Mouse (Mus musculus): ENCODE measurements at regions not wholly inside any gene's neighbourhood (a gene's known extent, or its start where the extent isn't known, plus 50 kb on each side); places are given as distances from the start of the nearest gene placed in this dataset.

DNA sequence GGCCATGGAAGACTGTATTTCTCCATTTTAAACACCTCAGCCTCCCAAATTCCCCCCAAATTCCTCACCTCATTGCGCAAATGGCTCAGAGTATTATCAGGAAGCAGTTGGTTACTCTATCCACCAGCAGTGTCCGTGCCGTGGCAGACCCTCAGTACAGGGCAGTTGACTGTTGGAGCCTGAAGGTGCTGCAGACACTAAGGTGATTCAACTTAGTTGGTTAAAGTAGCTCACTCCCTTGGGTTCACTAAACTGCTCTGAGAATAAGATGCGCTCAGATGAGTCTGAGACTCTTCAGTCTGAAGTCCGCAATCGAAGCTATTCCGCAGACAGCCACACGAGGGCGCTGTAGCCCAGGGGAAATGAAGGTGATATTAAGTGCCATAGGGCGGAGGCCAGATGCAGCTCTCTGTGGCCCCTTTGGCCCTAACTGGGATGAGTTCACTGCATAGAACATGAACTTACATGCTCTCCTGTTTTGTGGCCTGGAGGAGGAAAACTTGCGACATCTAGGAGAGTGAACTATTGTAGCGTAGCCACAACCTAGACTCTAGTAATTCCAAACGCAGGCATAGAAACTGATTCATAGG, 62.9 kb downstream of the Amer3 start:
- Histone ChIP-seq H3K4me2 (ENCODE audit: low read depth, low read length) (no peak overlapping the region), H3K4me3 (ENCODE audit: low read length) (no peak overlapping the region), H3K9ac (ENCODE audit: low read length) (no peak overlapping the region), H3K27me3 (ENCODE audit: control insufficient read depth, insufficient read depth, low read length) (no peaks in the 10 kb centered on the region), H3K27ac (ENCODE audit: low read length) (no peak overlapping the region), H3K4me1 (ENCODE audit: control insufficient read depth, insufficient read depth, low read length) (no peaks in the 10 kb centered on the region), H3K9me3 (replicated peaks; ENCODE audit: control insufficient read depth, low read length) (no peaks in the 10 kb centered on the region; the same call in 1 of the 2 replicates), H3K36me3 (ENCODE audit: control insufficient read depth, insufficient read depth) (no peaks in the 10 kb centered on the region)
- ATAC-seq (replicated peaks; ENCODE audit: extremely low read depth, insufficient read depth, low FRiP score) = no peak
- WGBS = 30% methylated on average over 13 of the region's 13 CpGs

DNA sequence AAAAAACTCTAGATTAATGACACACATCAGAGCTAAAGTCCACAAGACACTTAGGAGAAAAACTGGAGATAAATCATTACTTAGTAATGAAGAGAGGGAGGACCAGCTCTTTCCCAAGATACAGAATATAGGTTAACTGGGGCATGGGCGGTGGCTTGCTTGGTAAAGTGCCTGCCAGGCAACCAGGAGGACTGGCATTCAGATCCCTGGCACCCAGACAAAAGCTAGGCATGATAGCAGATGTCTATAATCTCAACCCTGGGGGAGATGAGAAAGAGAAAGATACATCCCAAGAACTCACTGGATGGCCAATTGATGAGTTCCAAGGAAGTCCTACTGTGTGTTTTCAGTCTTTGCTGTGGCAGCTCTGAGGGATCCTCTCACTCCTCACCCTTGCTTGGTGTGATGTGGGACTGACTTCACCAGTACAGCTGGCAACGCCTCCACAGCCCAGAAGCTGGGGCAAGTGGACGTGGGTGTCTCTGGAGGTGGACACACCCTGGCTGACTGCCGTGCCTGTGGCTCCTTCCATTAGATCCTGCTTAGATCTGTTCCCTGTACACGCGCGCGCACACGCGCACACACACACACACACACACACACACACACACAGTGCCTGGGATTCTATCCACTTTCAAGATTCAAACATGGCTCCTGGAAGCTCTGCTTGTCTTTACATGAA, 74.6 kb downstream of the Amer3 start:
- ATAC-seq (replicated peaks; ENCODE audit: extremely low read depth, insufficient read depth, low FRiP score) = no peak
- H3K27me3 ChIP-seq (ENCODE audit: control insufficient read depth, insufficient read depth, low read length) = no peaks in the 10 kb centered on the region
- no peak overlapping the region for H3K27ac ChIP-seq (ENCODE audit: low read length)
- H3K4me2 ChIP-seq (ENCODE audit: low read depth, low read length) = no peak overlapping the region
- H3K36me3 ChIP-seq (ENCODE audit: control insufficient read depth, insufficient read depth) = no peaks in the 10 kb centered on the region
- 87% methylated on average over 10 of the region's 10 CpGs for WGBS
- no peak overlapping the region for H3K4me3 ChIP-seq (ENCODE audit: low read length)
- no peak overlapping the region for H3K9ac ChIP-seq (ENCODE audit: low read length)
- H3K4me1 ChIP-seq (ENCODE audit: control insufficient read depth, insufficient read depth, low read length) = no peaks in the 10 kb centered on the region
- H3K9me3 ChIP-seq (replicated peaks; ENCODE audit: control insufficient read depth, low read length) = 0 out of 2 replicates have a peak, but pooled peaks cover 4% of the 10 kb centered on the region

DNA sequence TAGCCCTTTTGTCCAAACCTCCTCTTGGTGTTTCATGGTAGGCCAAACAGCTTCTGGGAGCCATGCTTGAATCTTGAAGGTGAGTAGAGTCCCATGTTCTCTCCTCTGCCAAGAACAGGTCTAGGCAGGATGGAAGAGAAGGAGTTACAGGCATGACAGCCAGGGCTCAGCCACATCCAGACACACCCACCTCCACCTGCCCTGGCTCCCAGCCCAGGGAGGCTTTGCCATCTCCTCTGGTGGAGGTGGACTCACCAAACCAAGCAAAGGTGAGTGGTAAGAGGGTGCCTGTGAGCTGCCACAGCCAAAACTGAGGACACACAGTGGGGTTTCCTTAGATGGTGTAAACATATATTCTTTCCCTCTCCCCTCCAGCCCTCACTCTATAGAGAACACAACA, 78.0 kb downstream of the Amer3 start:
- Histone ChIP-seq H3K27me3 (ENCODE audit: control insufficient read depth, insufficient read depth, low read length) (no peaks in the 10 kb centered on the region), H3K9me3 (replicated peaks; ENCODE audit: control insufficient read depth, low read length) (0 out of 2 replicates have a peak, but pooled peaks cover 4% of the 10 kb centered on the region), H3K4me1 (ENCODE audit: control insufficient read depth, insufficient read depth, low read length) (no peaks in the 10 kb centered on the region), H3K27ac (ENCODE audit: low read length) (no peak overlapping the region), H3K4me3 (ENCODE audit: low read length) (no peak overlapping the region), H3K36me3 (ENCODE audit: control insufficient read depth, insufficient read depth) (no peaks in the 10 kb centered on the region), H3K9ac (ENCODE audit: low read length) (no peak overlapping the region), H3K4me2 (ENCODE audit: low read depth, low read length) (no peak overlapping the region)
- ATAC-seq (replicated peaks; ENCODE audit: extremely low read depth, insufficient read depth, low FRiP score) = no peak

DNA sequence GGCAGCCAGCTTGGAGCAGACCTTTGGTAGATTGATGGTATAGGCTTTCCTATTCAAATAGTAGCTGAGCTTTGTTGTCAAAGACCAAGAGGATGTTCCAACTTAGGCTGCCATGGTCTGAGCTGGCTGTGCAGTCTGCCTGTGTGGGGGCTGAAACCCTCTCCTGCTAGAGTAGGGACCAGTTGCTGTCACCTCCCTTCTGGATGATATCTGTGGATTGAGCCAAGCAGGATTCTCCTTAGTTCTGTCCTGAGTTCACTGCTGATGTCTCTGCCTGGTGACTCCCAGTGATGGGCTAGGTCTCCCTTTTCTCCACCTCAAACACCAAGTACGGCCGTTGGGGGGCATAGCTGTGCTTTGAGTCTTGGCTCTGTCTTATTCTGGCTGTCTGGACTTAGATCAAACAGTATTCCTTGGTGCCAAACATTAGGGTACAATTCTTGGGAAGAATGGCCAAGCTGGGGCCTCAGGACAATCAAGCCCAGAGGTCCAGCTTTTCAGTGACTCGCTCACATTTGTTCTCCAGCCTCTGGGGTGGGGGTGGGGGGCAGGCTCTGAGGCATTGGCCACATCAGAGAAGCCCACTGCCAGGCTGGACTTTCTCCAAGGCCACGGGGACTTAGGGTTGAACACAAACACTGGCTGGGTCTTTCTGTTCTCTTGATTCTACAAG, 84.6 kb downstream of the Amer3 start:
- Histone ChIP-seq H3K27ac (ENCODE audit: low read length) (no peak overlapping the region), H3K4me1 (ENCODE audit: control insufficient read depth, insufficient read depth, low read length) (peaks cover 4% of the 10 kb centered on the region; the same call in 1 of the 2 replicates), H3K36me3 (ENCODE audit: control insufficient read depth, insufficient read depth) (no peaks in the 10 kb centered on the region), H3K4me3 (ENCODE audit: low read length) (no peak overlapping the region), H3K9ac (ENCODE audit: low read length) (no peak overlapping the region), H3K4me2 (ENCODE audit: low read depth, low read length) (no peak overlapping the region), H3K27me3 (ENCODE audit: control insufficient read depth, insufficient read depth, low read length) (no peaks in the 10 kb centered on the region), H3K9me3 (replicated peaks; ENCODE audit: control insufficient read depth, low read length) (no peaks in the 10 kb centered on the region)
- 65% methylated on average over 4 of the region's 4 CpGs for WGBS
- no peak for ATAC-seq (replicated peaks; ENCODE audit: extremely low read depth, insufficient read depth, low FRiP score)

DNA sequence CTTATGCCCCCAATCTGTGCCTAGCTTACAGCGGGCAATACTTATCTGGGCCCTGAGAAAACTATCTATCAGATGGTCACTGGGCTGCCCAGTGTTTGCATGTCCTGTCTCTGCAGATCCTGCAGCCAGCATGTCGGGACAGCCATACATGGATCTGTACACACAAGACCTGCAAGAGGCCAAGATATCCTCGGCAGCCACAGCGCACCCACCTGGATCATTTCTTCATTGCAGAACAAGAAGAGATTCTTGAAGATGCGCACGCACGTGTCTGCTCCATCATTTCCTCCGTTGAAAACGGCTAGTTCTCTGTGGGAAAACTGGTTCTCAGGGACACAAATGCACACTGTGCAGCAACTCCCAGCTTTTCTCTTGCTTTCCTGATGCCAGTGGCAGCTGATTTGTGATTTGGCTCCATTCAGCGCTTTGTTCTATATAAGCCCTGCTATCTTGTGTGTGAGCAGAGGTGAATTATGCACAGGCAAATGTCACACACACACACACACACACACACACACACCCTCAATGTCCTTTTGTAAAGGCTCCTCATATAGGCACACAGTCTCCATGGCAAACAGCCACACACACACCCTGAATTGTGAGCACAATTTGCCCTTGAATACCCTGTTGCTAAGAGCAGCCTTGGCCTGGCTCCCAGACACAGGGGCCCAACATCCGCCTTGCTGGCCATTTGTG, 85.5 kb downstream of the Amer3 start:
- H3K4me3 ChIP-seq (ENCODE audit: low read length) = no peak overlapping the region
- H3K9ac ChIP-seq (ENCODE audit: low read length) = no peak overlapping the region
- WGBS = 69% methylated on average over 11 of the region's 11 CpGs
- H3K4me1 ChIP-seq (ENCODE audit: control insufficient read depth, insufficient read depth, low read length) = peaks cover 4% of the 10 kb centered on the region; the same call in 1 of the 2 replicates
- H3K4me2 ChIP-seq (ENCODE audit: low read depth, low read length) = no peak overlapping the region
- peak overlapping the region; percentile 35 for H3K27ac ChIP-seq (ENCODE audit: low read length)
- no peaks in the 10 kb centered on the region for H3K27me3 ChIP-seq (ENCODE audit: control insufficient read depth, insufficient read depth, low read length)
- ATAC-seq (replicated peaks; ENCODE audit: extremely low read depth, insufficient read depth, low FRiP score) = peak; percentile 85
- no peaks in the 10 kb centered on the region for H3K9me3 ChIP-seq (replicated peaks; ENCODE audit: control insufficient read depth, low read length)
- no peaks in the 10 kb centered on the region for H3K36me3 ChIP-seq (ENCODE audit: control insufficient read depth, insufficient read depth)

DNA sequence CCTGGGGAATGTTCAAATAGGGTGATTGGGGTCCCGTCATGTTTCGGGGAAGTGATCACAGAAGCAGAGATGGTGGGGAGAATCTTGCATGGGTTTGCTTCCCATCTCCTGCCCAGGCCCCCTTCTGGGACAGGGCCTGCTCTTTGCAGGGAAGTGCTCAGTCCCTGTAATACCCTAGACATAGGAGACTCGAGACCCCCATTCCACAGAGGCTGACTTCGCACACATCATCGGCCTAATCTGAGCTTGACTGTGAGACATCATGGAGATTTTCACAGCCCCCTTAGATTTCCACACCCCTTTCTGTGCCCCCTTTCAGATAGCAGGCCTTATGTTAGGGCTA, 86.0 kb downstream of the Amer3 start:
- Histone ChIP-seq H3K9ac (ENCODE audit: low read length) (no peak overlapping the region), H3K27me3 (ENCODE audit: control insufficient read depth, insufficient read depth, low read length) (no peaks in the 10 kb centered on the region), H3K27ac (ENCODE audit: low read length) (peak overlapping the region; percentile 18; the same call in 1 of the 2 replicates), H3K9me3 (replicated peaks; ENCODE audit: control insufficient read depth, low read length) (no peaks in the 10 kb centered on the region), H3K4me3 (ENCODE audit: low read length) (no peak overlapping the region), H3K4me2 (ENCODE audit: low read depth, low read length) (no peak overlapping the region), H3K4me1 (ENCODE audit: control insufficient read depth, insufficient read depth, low read length) (peaks cover 4% of the 10 kb centered on the region; the same call in 1 of the 2 replicates), H3K36me3 (ENCODE audit: control insufficient read depth, insufficient read depth) (no peaks in the 10 kb centered on the region)
- 61% methylated on average over 5 of the region's 5 CpGs for WGBS
- ATAC-seq (replicated peaks; ENCODE audit: extremely low read depth, insufficient read depth, low FRiP score) = no peak

DNA sequence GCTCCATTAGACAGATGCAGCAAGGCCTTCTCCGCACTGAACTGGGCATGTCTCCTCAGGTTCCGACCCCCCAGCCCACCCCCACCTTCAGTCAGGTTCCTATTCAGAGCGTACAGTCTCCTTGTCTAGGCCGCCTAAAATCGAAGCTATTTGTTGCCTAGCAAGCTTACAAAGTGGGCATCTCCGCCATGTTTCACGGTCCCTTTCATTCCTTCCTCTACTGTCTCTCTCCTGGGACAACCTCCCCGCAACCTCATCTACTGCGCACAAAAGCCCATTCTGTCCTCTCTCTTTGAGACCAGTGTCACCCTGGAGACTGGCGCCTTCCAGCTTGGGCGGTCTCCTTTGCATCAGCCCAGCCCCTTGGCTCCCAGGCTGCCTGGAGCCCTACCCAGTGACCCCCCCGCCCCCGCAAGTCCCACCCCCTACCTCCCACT, 86.8 kb downstream of the Amer3 start:
- Histone ChIP-seq H3K27ac (ENCODE audit: low read length) (no peak overlapping the region), H3K4me2 (ENCODE audit: low read depth, low read length) (no peak overlapping the region), H3K27me3 (ENCODE audit: control insufficient read depth, insufficient read depth, low read length) (no peaks in the 10 kb centered on the region), H3K9me3 (replicated peaks; ENCODE audit: control insufficient read depth, low read length) (no peaks in the 10 kb centered on the region), H3K36me3 (ENCODE audit: control insufficient read depth, insufficient read depth) (no peaks in the 10 kb centered on the region), H3K4me1 (ENCODE audit: control insufficient read depth, insufficient read depth, low read length) (peaks cover 4% of the 10 kb centered on the region; the same call in 1 of the 2 replicates), H3K4me3 (ENCODE audit: low read length) (no peak overlapping the region), H3K9ac (ENCODE audit: low read length) (no peak overlapping the region)
- ATAC-seq (replicated peaks; ENCODE audit: extremely low read depth, insufficient read depth, low FRiP score) = no peak
- 86% methylated on average over 13 of the region's 13 CpGs for WGBS

DNA sequence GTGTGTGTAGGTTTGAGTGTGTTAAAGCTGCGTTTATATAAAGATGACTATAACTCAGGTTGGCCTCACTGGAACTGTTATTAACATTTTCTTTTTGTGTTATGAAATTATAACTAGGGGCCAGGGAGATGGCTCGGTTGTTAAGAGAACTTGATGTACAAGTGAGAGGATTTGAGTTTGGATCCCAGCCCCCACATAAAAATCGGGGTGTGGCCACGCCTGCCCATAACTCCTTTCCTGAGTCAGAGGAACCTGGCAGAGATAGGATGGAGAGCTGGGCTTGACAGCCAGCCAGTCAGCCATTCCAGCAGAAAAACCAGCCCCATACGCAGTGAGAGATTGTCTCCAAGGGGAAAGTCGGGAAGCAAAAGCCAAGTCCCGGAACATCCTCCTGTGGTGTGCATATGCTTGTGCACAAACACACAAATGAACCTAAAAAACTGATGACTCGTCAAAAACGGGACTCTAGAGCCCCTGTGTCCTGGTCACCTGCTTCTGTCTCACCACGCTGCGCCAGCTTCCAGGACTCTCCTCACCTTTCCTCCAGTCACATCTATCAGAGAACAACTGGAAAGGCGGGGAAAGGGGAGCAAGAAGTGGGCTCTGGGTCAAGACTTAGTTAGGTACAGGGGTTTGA, 97.8 kb downstream of the Amer3 start:
- WGBS = 38% methylated on average over 12 of the region's 12 CpGs
- H3K27me3 ChIP-seq (ENCODE audit: control insufficient read depth, insufficient read depth, low read length) = peaks cover 26% of the 10 kb centered on the region
- no peak overlapping the region for H3K4me3 ChIP-seq (ENCODE audit: low read length)
- ATAC-seq (replicated peaks; ENCODE audit: extremely low read depth, insufficient read depth, low FRiP score) = no peak
- no peak overlapping the region for H3K27ac ChIP-seq (ENCODE audit: low read length)
- peak overlapping the region; percentile 86; the same call in 1 of the 2 replicates for H3K4me2 ChIP-seq (ENCODE audit: low read depth, low read length)
- H3K36me3 ChIP-seq (ENCODE audit: control insufficient read depth, insufficient read depth) = no peaks in the 10 kb centered on the region
- peaks cover 2% of the 10 kb centered on the region; the same call in 1 of the 2 replicates for H3K4me1 ChIP-seq (ENCODE audit: control insufficient read depth, insufficient read depth, low read length)
- H3K9ac ChIP-seq (ENCODE audit: low read length) = no peak overlapping the region
- H3K9me3 ChIP-seq (replicated peaks; ENCODE audit: control insufficient read depth, low read length) = no peaks in the 10 kb centered on the region

All from heart, embryonic 16.5 days (tissue).